Mouse (Mus musculus): ENCODE measurements around the gene Zfp991. TPM values are rescaled to one million over a fixed set of nuclear protein-coding genes. Genes with fewer than 3 reads are reported as not detected.
"Not testable (repeated sequence)": the region's sequence is repeated elsewhere in the genome, so short reads cannot be mapped to it uniquely, and the experiment has no call there.

Gene Zfp991
- total RNA-seq, 2 experiments from 2014 or later: 5.5 to 6.9 TPM

DNA sequence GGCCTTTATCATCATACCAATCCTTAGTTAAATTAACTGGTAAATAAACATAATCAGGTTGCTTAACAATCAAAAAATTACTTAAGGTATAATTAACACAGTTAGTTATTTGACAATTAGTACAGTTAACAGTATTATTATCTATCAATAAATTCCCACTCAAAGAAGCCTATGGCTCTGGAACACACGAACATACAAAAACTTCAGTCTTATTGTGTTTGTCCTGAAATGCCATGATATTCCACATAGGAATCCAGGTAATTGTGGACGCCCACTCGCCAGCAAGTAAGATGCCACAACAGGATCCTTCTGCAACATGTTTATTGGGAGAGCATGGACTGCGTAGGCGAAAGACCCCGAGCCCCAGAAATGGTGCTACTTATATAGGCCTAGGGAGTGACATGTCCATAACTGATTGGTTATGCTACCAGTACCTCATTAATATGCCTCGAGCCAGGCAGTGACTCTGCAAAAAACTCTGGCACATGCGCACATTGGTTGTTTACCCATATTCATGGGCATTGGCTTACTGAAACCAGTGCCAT lies 49.4 kb downstream of the Zfp991 start:
- ATAC-seq (replicated peaks; ENCODE audit: low FRiP score, poor library complexity, severe bottlenecking): not testable (repeated sequence)

DNA sequence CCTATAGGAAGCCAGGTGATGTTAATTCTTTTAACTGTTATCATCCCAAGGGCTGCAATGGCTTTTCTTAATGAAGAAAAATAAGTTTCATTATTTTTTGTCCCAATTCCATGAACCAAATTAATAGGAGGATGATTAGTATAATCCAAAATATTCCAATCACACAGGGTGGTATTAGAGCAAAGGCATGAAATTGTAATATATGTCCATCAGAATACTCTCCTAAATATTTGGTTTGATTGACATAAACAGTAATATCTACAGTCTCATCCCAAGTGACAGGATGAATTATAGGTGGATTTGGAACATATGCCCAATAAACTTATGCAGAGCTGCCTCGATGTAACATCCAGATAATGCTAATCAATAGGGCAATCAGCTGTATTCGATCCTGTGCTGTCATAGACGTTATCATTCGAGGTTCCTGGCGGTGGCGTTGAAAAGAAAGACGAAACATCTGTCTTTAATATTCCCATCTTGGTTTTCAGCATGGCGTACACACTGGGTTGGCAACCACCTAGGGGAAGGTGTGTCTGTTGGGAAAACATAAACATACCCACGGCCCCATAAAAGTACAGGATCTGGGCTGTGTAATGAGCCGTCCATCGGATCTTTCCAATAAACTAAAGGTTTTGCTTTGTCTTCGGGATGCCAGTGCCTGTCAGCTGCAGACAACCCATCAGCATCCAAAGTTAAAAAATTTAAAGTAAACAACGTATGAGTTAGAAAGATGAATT lies 50.3 kb downstream of the Zfp991 start:
- peak; percentile 25 for ATAC-seq (replicated peaks; ENCODE audit: low FRiP score, poor library complexity, severe bottlenecking)

DNA sequence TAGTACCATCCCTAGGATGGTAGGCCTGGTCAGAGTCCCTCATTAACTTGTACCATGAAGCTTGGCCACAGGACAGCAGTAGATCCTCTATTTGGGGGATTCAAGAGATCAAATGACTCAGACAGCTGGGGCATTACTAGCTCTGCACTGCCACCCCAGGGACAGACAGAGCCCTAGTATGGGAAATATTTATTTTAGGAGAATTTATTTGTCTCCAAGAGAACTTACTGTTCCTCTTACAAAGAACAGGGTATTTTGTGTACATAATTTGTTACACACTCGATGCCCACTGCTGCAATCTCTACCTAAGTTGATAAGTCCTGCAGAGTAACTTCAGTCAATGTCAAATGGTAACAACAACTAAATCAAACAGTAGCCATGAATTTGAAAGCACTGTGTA lies 55.0 kb downstream of the Zfp991 start:
- ATAC-seq (replicated peaks; ENCODE audit: low FRiP score, poor library complexity, severe bottlenecking): not testable (repeated sequence)

DNA sequence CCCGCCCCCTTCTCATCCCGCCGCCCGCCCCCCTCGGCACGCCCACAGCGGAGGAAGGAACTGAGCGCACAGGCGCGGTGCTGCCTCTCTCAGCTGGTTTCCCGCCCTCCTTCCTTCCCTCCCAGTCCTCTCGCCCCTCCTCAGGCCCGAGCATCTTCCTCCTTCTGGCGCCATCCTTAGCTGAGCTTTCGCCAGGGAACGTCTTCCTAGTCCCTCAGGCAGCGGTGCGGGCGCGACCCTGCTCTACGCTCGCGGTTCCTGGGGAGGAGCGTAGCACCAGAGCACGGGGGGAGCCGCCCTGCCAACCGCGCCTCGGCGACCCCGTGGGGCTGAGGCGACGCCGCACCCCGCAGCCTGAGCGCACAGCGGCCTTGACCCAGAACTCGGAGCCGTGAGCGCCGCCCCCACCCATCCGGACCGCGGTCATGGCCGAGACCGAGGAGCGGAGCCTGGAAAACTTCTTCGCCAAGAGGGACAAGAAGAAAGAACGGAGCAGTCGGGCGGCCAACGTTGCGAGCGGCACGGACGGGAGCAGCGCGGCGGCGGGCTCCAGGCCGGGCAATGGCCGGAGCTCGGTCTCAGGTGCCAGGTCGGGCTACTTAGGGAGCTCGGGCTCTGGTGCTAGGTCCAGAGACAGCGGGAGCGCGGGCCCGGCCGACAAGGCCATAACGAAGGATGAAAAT lies 55.6 kb downstream of the Zfp991 start:
- peak; percentile 39 for ATAC-seq (replicated peaks; ENCODE audit: low FRiP score, poor library complexity, severe bottlenecking)

DNA sequence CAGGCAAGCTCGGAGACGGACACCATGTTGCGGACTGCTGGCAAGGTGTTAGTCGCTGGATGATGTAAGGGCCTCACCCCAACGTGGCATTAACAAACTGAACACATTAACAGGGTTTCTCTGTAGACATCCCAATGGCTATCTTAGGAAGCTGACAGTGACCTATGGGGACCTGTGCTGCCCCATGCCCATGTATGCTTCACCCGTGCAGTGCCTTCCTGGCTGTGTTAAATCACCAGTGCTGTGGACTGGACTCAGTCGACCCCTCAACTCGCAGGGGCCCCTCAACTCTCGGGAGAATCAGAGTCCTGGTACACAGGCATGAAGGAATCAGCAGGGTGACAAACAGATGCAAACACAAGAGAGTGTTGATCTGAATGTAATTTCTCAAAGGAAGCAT lies 63.3 kb downstream of the Zfp991 start:
- not testable (repeated sequence) for ATAC-seq (replicated peaks; ENCODE audit: low FRiP score, poor library complexity, severe bottlenecking)

DNA sequence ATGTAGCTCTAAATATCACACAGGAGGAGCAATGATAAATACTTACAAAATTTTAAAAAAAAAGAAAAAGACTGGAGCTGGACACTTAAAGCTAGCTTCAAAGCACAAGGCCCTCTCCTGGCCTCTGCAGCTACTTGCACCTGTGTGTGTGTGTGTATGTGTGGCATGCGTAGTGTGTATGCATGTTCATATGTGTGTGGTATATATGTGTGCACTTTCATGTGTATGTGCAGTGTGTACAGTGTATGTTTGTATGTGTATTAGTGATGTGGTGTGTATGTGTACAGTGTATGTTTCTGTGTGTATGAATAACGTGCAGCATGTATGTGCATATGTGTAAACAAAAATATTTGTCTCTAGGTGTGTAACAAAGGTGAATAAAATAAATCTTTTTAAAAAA lies 65.4 kb downstream of the Zfp991 start:
- not testable (repeated sequence) for ATAC-seq (replicated peaks; ENCODE audit: low FRiP score, poor library complexity, severe bottlenecking)

DNA sequence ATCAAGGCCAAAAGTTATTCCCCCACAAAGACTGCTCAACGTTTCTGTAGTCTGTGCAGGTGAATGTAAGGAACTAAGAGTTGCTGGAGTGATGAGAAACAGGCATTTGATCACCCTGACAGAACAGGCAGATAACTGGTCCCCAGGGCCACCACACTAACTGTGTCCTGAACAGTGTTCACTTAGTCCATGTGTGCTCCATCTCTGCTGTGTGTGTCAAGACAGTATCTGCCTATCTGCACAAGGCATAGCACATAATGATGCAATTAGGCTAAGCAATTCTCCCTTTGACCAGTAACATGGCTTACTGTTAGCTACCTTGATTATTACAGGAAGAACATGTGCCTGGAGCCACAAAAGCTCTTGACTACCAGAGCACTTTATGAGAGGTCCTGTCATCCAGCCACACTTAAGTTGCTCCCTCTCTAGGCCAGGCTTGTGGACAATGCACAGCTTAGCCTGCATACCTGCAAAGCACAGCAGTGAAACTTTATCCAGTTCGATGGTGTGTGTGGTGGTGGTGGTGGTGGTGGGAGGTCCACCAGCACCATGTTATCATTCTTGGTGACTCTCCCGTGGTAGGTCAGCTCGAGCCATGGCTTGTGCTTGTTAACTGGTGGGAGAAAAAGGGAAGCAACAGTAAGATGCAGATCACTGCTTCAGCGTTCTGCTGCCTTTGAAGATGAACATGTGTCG lies 67.4 kb downstream of the Zfp991 start:
- ATAC-seq (replicated peaks; ENCODE audit: low FRiP score, poor library complexity, severe bottlenecking): not testable (repeated sequence)

DNA sequence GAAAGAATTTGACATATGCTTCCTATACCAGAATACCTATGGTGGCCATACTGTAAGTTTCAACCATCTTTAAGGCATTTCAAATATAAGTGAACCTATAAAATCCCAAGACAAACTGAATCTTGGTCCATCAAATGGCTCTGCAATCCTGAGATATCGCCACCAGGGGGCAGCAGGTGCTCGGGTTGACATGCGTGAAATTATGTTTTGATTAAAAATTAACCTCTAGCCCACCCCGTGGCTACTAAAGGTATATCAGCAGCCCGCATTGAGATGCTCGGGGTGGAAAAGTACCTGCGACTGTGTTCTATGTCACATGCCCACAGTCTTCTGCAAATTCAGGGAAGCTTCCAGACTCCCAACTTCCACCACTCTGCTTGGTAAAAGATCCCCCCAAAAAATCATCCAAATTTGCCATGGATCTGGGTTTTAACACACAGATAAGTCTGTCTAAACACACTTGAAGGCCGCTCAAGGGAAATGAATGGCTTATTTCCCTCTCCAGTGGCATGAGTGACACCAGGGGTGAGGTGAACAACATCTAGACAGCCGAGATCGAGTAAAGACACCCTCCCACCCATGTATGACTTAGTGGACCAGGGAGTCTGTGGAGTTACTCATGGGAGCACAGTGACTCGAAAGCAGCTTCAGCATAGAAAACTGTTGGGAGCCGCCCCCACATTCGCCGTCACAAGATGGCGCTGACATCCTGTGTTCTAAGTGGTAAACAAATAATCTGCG lies 70.3 kb downstream of the Zfp991 start:
- peak; percentile 43 for ATAC-seq (replicated peaks; ENCODE audit: low FRiP score, poor library complexity, severe bottlenecking)

DNA sequence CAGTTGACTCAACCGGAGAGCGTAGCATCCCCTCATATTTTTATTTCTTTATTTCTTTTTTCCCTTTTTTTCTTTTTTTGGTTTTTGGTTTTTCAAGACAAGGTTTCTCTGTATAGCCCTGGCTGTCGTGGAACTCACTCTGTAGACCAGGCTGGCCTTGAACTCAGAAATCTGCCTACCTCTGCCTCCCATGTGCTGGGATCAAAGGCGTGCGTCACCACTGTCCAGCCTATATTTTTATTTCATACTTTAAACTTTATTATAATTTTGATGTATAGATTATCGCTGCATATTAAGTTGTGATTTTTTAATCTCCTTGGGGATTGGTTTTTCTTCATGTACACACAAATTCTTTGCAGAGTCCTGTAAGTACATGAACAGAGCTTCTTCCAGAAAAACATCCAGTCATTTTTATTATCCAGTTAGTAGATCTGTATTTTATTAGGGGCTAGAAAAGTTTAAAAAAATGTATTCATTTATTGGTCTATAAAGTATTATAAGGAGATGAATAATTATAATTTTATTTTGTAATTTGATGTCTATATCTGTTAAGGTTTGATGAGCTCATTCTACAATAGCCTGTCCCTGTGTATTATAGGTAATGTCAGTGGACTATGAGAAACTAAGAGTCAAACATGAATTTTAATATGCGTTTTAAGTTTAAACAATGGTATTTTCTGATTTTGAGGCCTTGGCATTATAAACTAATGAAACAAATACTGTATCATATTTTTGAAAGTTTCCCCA lies 80.5 kb downstream of the Zfp991 start:
- not testable (repeated sequence) for ATAC-seq (replicated peaks; ENCODE audit: low FRiP score, poor library complexity, severe bottlenecking)

DNA sequence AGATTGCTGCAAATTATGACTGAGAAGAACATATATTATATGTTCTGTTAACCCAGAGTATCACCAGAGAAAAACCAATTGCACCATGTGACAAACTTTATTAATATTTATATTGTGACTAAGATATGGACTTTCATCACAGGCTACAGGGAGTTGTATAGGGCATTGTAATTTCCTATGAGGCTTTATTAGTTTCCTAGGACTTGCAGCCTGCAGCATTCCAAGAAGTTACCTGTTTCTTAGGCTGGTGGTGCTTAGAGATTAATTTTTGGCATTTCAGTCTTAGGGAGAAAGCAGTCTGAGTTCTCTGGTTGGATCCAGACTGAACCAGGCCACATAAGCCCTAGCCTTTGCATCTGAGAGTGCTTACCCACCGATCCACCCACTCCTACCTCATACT lies 82.4 kb downstream of the Zfp991 start:
- ATAC-seq (replicated peaks; ENCODE audit: low FRiP score, poor library complexity, severe bottlenecking): not testable (repeated sequence)

DNA sequence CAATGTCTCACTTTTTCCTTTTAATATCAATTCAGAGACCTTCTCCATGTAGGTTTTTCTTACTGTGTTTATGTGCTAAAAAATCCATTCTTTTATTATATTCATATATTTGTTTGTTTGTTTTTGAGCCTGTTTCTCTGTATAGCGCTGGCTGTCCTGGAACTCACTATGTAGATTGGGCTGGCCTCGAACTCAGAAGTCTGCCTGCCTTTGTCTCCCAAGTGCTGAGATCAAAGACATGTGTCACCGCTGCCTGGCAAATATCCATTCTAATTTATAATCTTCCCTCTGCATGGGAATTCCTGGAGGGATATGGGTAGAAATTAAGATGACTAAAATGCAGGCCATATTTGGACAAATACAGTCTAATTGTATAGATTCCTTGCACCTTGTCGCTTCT lies 85.8 kb downstream of the Zfp991 start:
- not testable (repeated sequence) for ATAC-seq (replicated peaks; ENCODE audit: low FRiP score, poor library complexity, severe bottlenecking)

DNA sequence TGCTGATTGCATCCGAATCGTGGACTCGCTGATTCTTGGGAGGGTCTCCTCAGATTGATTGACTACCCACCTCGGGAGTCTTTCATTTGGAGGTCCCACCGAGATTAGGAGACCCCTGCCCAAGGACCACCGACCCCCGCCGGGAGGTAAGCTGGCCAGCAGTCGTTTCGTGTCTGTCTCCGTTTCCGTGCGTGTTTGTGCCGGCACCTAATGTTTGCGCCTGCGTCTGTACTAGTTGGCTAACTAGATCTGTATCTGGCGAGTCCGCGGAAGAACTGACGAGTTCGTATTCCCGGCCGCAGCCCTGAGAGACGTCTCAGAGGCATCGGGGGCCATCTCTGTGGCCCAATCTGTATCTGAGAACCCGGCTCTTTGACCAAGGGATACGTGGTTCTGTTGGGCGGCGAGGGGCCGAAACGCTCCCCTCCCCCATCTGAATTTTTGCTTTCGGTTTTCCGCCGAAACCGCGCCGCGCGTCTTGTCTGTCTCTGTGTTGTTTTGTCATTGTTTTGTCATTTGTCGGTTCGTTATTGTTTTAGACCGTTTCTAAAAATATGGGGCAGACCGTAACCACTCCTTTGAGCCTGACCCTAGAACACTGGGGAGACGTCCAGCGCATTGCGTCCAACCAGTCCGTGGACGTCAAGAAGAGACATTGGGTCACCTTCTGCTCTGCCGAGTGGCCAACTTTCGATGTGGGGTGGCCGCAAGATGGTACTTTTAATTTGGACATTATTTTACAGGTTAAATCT lies 87.7 kb downstream of the Zfp991 start:
- ATAC-seq (replicated peaks; ENCODE audit: low FRiP score, poor library complexity, severe bottlenecking): not testable (repeated sequence)

DNA sequence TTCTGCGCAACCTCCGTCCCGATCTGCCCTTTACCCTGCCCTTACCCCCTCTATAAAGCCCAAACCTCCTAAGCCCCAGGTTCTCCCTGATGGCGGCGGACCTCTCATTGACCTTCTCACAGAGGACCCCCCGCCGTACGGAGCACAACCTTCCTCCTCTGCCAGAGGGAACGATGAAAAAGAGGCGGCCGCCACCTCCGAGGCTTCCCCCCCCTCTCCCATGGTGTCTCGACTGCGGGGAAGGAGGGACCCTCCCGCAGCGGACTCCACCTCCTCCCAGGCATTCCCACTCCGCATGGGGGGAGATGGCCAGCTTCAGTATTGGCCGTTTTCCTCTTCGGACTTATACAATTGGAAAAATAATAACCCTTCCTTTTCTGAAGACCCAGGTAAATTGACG lies 88.4 kb downstream of the Zfp991 start:
- not testable (repeated sequence) for ATAC-seq (replicated peaks; ENCODE audit: low FRiP score, poor library complexity, severe bottlenecking)

DNA sequence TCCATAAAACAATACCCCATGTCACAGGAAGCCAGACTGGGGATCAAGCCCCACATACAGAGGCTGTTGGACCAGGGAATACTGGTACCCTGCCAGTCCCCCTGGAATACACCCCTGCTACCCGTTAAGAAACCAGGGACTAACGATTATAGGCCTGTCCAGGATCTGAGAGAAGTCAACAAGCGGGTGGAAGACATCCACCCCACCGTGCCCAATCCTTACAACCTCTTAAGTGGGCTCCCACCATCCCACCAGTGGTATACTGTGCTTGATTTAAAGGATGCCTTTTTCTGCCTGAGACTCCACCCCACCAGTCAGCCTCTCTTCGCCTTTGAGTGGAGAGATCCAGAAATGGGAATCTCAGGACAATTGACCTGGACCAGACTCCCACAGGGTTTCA lies 90.2 kb downstream of the Zfp991 start:
- ATAC-seq (replicated peaks; ENCODE audit: low FRiP score, poor library complexity, severe bottlenecking): not testable (repeated sequence)

DNA sequence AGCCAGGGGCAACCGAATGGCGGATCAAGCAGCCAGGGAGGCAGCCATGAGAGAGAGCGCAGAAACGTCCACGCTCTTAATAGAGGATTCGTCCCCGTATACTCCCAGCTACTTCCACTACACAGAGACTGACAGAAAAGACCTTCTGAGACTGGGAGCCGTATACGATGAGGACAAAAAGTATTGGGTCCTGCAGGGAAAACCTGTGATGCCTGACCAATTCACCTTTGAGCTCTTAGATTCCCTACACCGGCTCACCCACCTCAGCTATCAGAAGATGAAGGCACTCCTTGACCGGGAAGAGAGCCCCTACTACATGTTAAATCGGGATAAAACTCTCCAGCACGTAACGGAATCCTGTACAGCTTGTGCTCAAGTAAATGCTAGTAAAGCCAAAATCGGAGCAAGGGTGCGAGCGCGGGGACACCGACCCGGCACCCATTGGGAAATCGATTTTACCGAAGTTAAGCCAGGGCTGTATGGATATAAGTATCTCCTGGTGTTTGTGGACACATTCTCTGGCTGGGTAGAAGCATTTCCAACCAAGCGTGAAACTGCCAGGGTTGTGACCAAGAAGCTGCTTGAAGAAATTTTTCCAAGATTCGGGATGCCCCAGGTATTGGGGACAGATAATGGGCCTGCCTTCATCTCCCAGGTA lies 92.1 kb downstream of the Zfp991 start:
- not testable (repeated sequence) for ATAC-seq (replicated peaks; ENCODE audit: low FRiP score, poor library complexity, severe bottlenecking)

DNA sequence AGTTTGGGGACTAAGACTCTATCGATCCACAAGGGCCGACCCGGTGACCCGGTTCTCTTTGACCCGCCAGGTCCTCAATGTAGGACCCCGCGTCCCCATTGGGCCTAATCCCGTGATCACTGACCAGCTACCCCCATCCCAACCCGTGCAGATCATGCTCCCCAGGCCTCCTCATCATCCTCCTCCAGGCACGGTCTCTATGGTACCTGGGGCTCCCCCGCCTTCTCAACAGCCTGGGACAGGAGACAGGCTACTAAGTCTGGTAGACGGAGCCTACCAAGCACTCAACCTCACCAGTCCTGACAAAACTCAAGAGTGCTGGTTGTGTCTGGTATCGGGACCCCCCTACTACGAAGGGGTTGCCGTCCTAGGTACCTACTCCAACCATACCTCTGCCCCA lies 93.8 kb downstream of the Zfp991 start:
- not testable (repeated sequence) for ATAC-seq (replicated peaks; ENCODE audit: low FRiP score, poor library complexity, severe bottlenecking)

DNA sequence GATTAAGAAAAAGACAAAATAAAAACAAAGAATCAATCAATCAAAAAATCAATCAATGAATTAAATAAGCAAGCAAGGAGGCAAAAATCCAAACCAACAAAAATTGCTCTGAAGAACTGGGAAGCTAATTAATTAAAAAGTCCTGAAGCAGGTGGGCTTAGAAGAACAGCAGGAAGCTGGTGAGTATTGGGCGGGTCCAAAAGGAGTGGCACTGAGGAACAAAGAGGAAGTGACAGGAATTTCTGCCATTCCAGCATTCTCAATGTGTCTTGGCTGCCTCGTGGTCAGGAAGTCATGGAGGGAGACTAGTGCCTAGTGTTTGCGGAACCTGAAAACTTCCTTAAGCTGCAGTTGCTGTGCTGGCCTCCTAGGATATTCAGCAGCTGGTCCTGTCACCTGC lies 98.2 kb downstream of the Zfp991 start:
- ATAC-seq (replicated peaks; ENCODE audit: low FRiP score, poor library complexity, severe bottlenecking): not testable (repeated sequence)
